Comparison of ENCODE assay signal across 8 mouse cellular contexts in genomic region chr15:85993931-85994583, GRCm38 (mm10). TPM values are rescaled to one million over a fixed set of nuclear protein-coding genes. Genes with fewer than 3 reads are reported as not detected.
DNase-seq lines count a peak whose midpoint lies in the region; ATAC-seq and TF ChIP-seq lines count a peak whose summit lies in the region.

No protein-coding gene starts in this region.

- peaks cover 28% of the 10 kb centered on the region for H3K4me1 ChIP-seq in neural tube, embryonic 11.5 days (ENCODE audit: control insufficient read depth, insufficient read depth, low read length)
- peaks cover 73% of the 10 kb centered on the region for H3K4me1 ChIP-seq in kidney, embryonic 15.5 days
- peaks cover 43% of the 10 kb centered on the region for H3K4me1 ChIP-seq in limb, embryonic 14.5 days (ENCODE audit: control insufficient read depth, insufficient read depth, low read length)
- no peaks in the 10 kb centered on the region for H3K4me1 ChIP-seq in liver, embryonic 11.5 days (replicated peaks; ENCODE audit: control insufficient read depth, insufficient read depth, low read length)
- peaks cover 2% of the 10 kb centered on the region; the same call in 1 of the 2 replicates for H3K4me1 ChIP-seq in liver, postnatal 0 days (ENCODE audit: insufficient read depth)

- peak; percentile 53 for DNase-seq in neural tube, embryonic 11.5 days (ENCODE audit: low spot score)
- DNase-seq in neural tube, embryonic 10.5 days (ENCODE audit: extremely low spot score, low spot score): no peak
- DNase-seq in limb, embryonic 14.5 days (ENCODE audit: low spot score): peak; percentile 67
- no peak for DNase-seq in liver, embryonic 11.5 days (ENCODE audit: low spot score)
- DNase-seq in liver, postnatal 0 days: no peak
- no peak for DNase-seq in ovary, postnatal 36 days (ENCODE audit: low spot score)
- DNase-seq in lung, adult 18-20 months: no peak

- 29% methylated on average over 14 of the region's 14 CpGs for WGBS in neural tube, embryonic 11.5 days
- WGBS in kidney, embryonic 15.5 days: 48% methylated on average over 14 of the region's 14 CpGs
- WGBS in limb, embryonic 14.5 days: 26% methylated on average over 14 of the region's 14 CpGs
- 53% methylated on average over 14 of the region's 14 CpGs for WGBS in liver, embryonic 11.5 days
- WGBS in liver, postnatal 0 days (ENCODE audit: insufficient replicate concordance): 59% methylated on average over 14 of the region's 14 CpGs

- no peaks in the 10 kb centered on the region for H3K36me3 ChIP-seq in neural tube, embryonic 11.5 days (ENCODE audit: control insufficient read depth, insufficient read depth, low read length)
- no peaks in the 10 kb centered on the region for H3K36me3 ChIP-seq in kidney, embryonic 15.5 days
- no peaks in the 10 kb centered on the region for H3K36me3 ChIP-seq in limb, embryonic 14.5 days (ENCODE audit: control insufficient read depth, insufficient read depth, low read length)
- H3K36me3 ChIP-seq in liver, embryonic 11.5 days (ENCODE audit: control insufficient read depth, insufficient read depth, low read length): no peaks in the 10 kb centered on the region
- H3K36me3 ChIP-seq in liver, postnatal 0 days (replicated peaks; ENCODE audit: insufficient read depth, low read length): no peaks in the 10 kb centered on the region

- TF ChIP-seq EP300 in liver, postnatal 0 days (IDR thresholded peaks at IDR 0.05; ENCODE audit: low read depth): no peak

- H3K27ac ChIP-seq in neural tube, embryonic 11.5 days (ENCODE audit: low read depth, low read length): peak overlapping the region; percentile 83
- peak overlapping the region; percentile 85 for H3K27ac ChIP-seq in kidney, embryonic 15.5 days
- peak overlapping the region; percentile 86 for H3K27ac ChIP-seq in limb, embryonic 14.5 days (replicated peaks; ENCODE audit: low read depth, low read length)
- H3K27ac ChIP-seq in liver, embryonic 11.5 days (ENCODE audit: low read depth, low read length): no peak overlapping the region
- no peak overlapping the region for H3K27ac ChIP-seq in liver, postnatal 0 days (ENCODE audit: low read depth)

- ATAC-seq in neural tube, embryonic 11.5 days (ENCODE audit: insufficient read depth, low FRiP score, low TSS enrichment): peak; percentile 73
- no peak for ATAC-seq in kidney, embryonic 15.5 days (replicated peaks; ENCODE audit: low FRiP score)
- peak; percentile 56; the same call in 1 of the 2 replicates for ATAC-seq in limb, embryonic 14.5 days (ENCODE audit: low FRiP score, low read depth)
- ATAC-seq in liver, embryonic 11.5 days (replicated peaks; ENCODE audit: low FRiP score): no peak
- no peak for ATAC-seq in liver, postnatal 0 days

- H3K4me3 ChIP-seq in neural tube, embryonic 11.5 days (ENCODE audit: low read depth, low read length): no peak overlapping the region
- H3K4me3 ChIP-seq in kidney, embryonic 15.5 days (replicated peaks): no peak overlapping the region
- H3K4me3 ChIP-seq in limb, embryonic 14.5 days (replicated peaks; ENCODE audit: low read length): no peak overlapping the region
- no peak overlapping the region for H3K4me3 ChIP-seq in liver, embryonic 11.5 days (ENCODE audit: low read depth, low read length)
- H3K4me3 ChIP-seq in liver, postnatal 0 days (ENCODE audit: low read depth, low read length): no peak overlapping the region

- TF ChIP-seq POLR2A in limb, embryonic 14.5 days (IDR thresholded peaks at IDR 0.05; ENCODE audit: borderline replicate concordance, extremely low read depth, insufficient read depth, insufficient read length): no peak

- H3K4me2 ChIP-seq in neural tube, embryonic 11.5 days (ENCODE audit: low read depth): no peak overlapping the region
- no peak overlapping the region for H3K4me2 ChIP-seq in kidney, embryonic 15.5 days
- H3K4me2 ChIP-seq in limb, embryonic 14.5 days (replicated peaks; ENCODE audit: low read depth, low read length, severe bottlenecking): 0 out of 2 replicates have a peak overlapping the region, but pooled peaks have one; percentile 17
- no peak overlapping the region for H3K4me2 ChIP-seq in liver, embryonic 11.5 days
- no peak overlapping the region for H3K4me2 ChIP-seq in liver, postnatal 0 days (ENCODE audit: low read depth, low read length)

- TF ChIP-seq CTCF in liver, postnatal 0 days (IDR thresholded peaks at IDR 0.05; ENCODE audit: low read depth): no peak

- H3K9me3 ChIP-seq in neural tube, embryonic 11.5 days (ENCODE audit: control insufficient read depth, low read length): no peaks in the 10 kb centered on the region
- no peaks in the 10 kb centered on the region for H3K9me3 ChIP-seq in kidney, embryonic 15.5 days (replicated peaks)
- H3K9me3 ChIP-seq in limb, embryonic 14.5 days (ENCODE audit: control insufficient read depth, low read length): no peaks in the 10 kb centered on the region
- H3K9me3 ChIP-seq in liver, embryonic 11.5 days (ENCODE audit: control insufficient read depth, low read length): no peaks in the 10 kb centered on the region
- no peaks in the 10 kb centered on the region for H3K9me3 ChIP-seq in liver, postnatal 0 days (ENCODE audit: low read length)

- H3K9ac ChIP-seq in neural tube, embryonic 11.5 days (ENCODE audit: low read length): peak overlapping the region; percentile 26; the same call in 1 of the 2 replicates
- no peak overlapping the region for H3K9ac ChIP-seq in kidney, embryonic 15.5 days
- H3K9ac ChIP-seq in limb, embryonic 14.5 days (ENCODE audit: low read depth, low read length, severe bottlenecking): no peak overlapping the region
- H3K9ac ChIP-seq in liver, embryonic 11.5 days (ENCODE audit: low read depth, low read length): no peak overlapping the region; the same call in 1 of the 2 replicates
- H3K9ac ChIP-seq in liver, postnatal 0 days (replicated peaks): no peak overlapping the region

- H3K27me3 ChIP-seq in neural tube, embryonic 11.5 days (ENCODE audit: control insufficient read depth, insufficient read depth, low read length): no peaks in the 10 kb centered on the region
- no peaks in the 10 kb centered on the region for H3K27me3 ChIP-seq in kidney, embryonic 15.5 days
- H3K27me3 ChIP-seq in limb, embryonic 14.5 days (ENCODE audit: control insufficient read depth, insufficient read depth, low read length): no peaks in the 10 kb centered on the region
- H3K27me3 ChIP-seq in liver, embryonic 11.5 days (replicated peaks; ENCODE audit: control insufficient read depth, insufficient read depth, low read length): peaks cover 11% of the 10 kb centered on the region
- H3K27me3 ChIP-seq in liver, postnatal 0 days (ENCODE audit: insufficient read depth, low read length): no peaks in the 10 kb centered on the region

RNA-seq across cellular contexts. Expression of gene Celsr1, which starts 39.5 kb away (rescaled TPM):
- 5.1 and 5.4 TPM in 2 replicates for polyA plus RNA-seq in neural tube, embryonic 11.5 days (2014; fragmentation: Nextera tagmentation; extraction: Ambion mirVana)
- 3.7 and 3.9 TPM in 2 replicates for polyA plus RNA-seq in kidney, embryonic 15.5 days (2015; fragmentation: Nextera tagmentation; extraction: Ambion mirVana)
- 11.8 and 13.1 TPM in 2 replicates for polyA plus RNA-seq in limb, embryonic 14.5 days (2012; rRNA removed)
- 6.5 TPM in 2 replicates for polyA plus RNA-seq in limb, embryonic 14.5 days (2014; fragmentation: Nextera tagmentation; extraction: Ambion mirVana)
- polyA plus RNA-seq in liver, embryonic 11.5 days (2014; fragmentation: Nextera tagmentation; extraction: Ambion mirVana): 0.53 and 1.4 TPM in 2 replicates
- 0.09 and 0.11 TPM in 2 replicates for polyA plus RNA-seq in liver, postnatal 0 days (2015; fragmentation: Nextera tagmentation; extraction: Ambion mirVana)

Comparison
In these comparisons a context has a peak if more than half of its experiments do, and no peak if none do; other contexts are left out.
1. DNase-seq: peak in neural tube, embryonic 11.5 days (single experiment) and limb, embryonic 14.5 days (single experiment); none in neural tube, embryonic 10.5 days (single experiment), liver, embryonic 11.5 days (single experiment), liver, postnatal 0 days (single experiment), ovary, postnatal 36 days (single experiment) and lung, adult 18-20 months (0 of 2).
2. ATAC-seq: peak in neural tube, embryonic 11.5 days (single experiment) and limb, embryonic 14.5 days (single experiment); none in kidney, embryonic 15.5 days (single experiment), liver, embryonic 11.5 days (single experiment) and liver, postnatal 0 days (single experiment).
3. H3K27ac ChIP-seq: peak in neural tube, embryonic 11.5 days (single experiment), kidney, embryonic 15.5 days (single experiment) and limb, embryonic 14.5 days (single experiment); none in liver, embryonic 11.5 days (single experiment) and liver, postnatal 0 days (single experiment).